Mouse (Mus musculus) stomach, postnatal 0 days (tissue): Measurements from ENCODE around the gene App.

Source experiments
- CTCF ChIP-seq: IDR thresholded peaks from 2 replicates; pipeline ENCODE4 v1.5.1; 2016; ENCODE audit warnings: antibody characterized with exemption, low read depth, mild to moderate bottlenecking, moderate library complexity
- EP300 ChIP-seq: optimal IDR thresholded peaks from 2 replicates; pipeline ENCODE3; 2016; ENCODE audit warnings: antibody characterized with exemption

GRCm38 (mm10) chr16:84989476-84989875 is 184.1 kb downstream of the App start:
- TF ChIP-seq CTCF (no peak), EP300 (no peak)
